Mouse (Mus musculus) C2C12 (cell line): ENCODE data around the gene Insl6.

Source experiments
- CEBPB ChIP-seq: IDR thresholded peaks from one replicate; pipeline ENCODE4 v1.6.1; 2011; ENCODE audit warnings: low read depth, mild to moderate bottlenecking, control low read depth, moderate library complexity
- CTCF ChIP-seq: IDR thresholded peaks from one replicate; pipeline ENCODE4 v1.5.1; 2011; ENCODE audit not compliant: control insufficient read depth, insufficient read depth, insufficient read length
- MAX ChIP-seq: IDR thresholded peaks from one replicate; pipeline ENCODE4 v1.6.1; 2011; ENCODE audit warnings: mild to moderate bottlenecking, control low read depth
- MYOD1 ChIP-seq: IDR thresholded peaks from one replicate; pipeline ENCODE4 v1.6.1; 2011; ENCODE audit warnings: low read depth; ENCODE audit not compliant: control insufficient read depth, insufficient read length
- MYOG ChIP-seq: IDR thresholded peaks from one replicate; pipeline ENCODE4 v1.6.1; 2011; ENCODE audit not compliant: control insufficient read depth, insufficient read length; ENCODE audit errors: extremely low read depth
- USF1 ChIP-seq: IDR thresholded peaks from one replicate; pipeline ENCODE4 v1.6.1; 2011; ENCODE audit warnings: low read depth, mild to moderate bottlenecking, control low read depth, moderate library complexity

GRCm38 (mm10) chr19:29344868-29345267 lies 19.7 kb upstream of the Insl6 start:
- no peak for TF ChIP-seq MYOD1
- TF ChIP-seq CTCF, result no peak
- TF ChIP-seq MYOG, result no peak
- no peak for TF ChIP-seq USF1
- TF ChIP-seq MAX, result no peak
- TF ChIP-seq CEBPB, result no peak
